Mouse (Mus musculus) forebrain, embryonic 14.5 days (tissue): ENCODE measurements around the gene Msl2. TPM values are rescaled to one million over a fixed set of nuclear protein-coding genes. Genes with fewer than 3 reads are reported as not detected.

Experiments used
- ATAC-seq: fragments of 200-750 bp; cut with Nextera tagmentation; 2 replicates; pipeline ENCODE4 v1.8.0; 2017; ENCODE audit warnings: mild to moderate bottlenecking, moderate library complexity
- DNase-seq: peaks from one replicate; pipeline ENCODE4 v3.0.0-alpha.2; 2015; ENCODE audit warnings: low spot score
- H3K27ac ChIP-seq: fragments of 300-500 bp; sonication (generic); 2 replicates; pipeline ENCODE4 v1.5.1; 2014; ENCODE audit warnings: low read depth, mild to moderate bottlenecking, control low read depth, low read length, moderate library complexity
- H3K27me3 ChIP-seq: fragments of 300-500 bp; sonication (generic); replicated peaks from 2 replicates; pipeline ENCODE4 v1.6.1; 2014; ENCODE audit warnings: low read length, control low read depth, mixed read lengths; ENCODE audit not compliant: control insufficient read depth, insufficient read depth
- H3K36me3 ChIP-seq: fragments of 300-500 bp; sonication (generic); 2 replicates; pipeline ENCODE4 v1.6.1; 2014; ENCODE audit warnings: low read length, control low read depth; ENCODE audit not compliant: control insufficient read depth, insufficient read depth
- H3K4me1 ChIP-seq: fragments of 300-500 bp; sonication (generic); 2 replicates; pipeline ENCODE4 v1.6.1; 2014; ENCODE audit warnings: antibody characterized with exemption, low read length, control low read depth; ENCODE audit not compliant: control insufficient read depth, insufficient read depth
- H3K4me2 ChIP-seq: fragments of 300-500 bp; sonication (generic); 2 replicates; pipeline ENCODE4 v1.6.1; 2014; ENCODE audit warnings: mild to moderate bottlenecking, control low read depth, low read length
- H3K4me3 ChIP-seq: fragments of 300-500 bp; sonication (generic); 2 replicates; pipeline ENCODE4 v1.5.1; 2014; ENCODE audit warnings: low read depth, low read length, control low read depth
- H3K9ac ChIP-seq: fragments of 300-500 bp; sonication (generic); 2 replicates; pipeline ENCODE4 v1.6.1; 2014; ENCODE audit warnings: mild to moderate bottlenecking, low read length, control low read depth, moderate library complexity
- H3K9me3 ChIP-seq: fragments of 300-500 bp; sonication (generic); replicated peaks from 2 replicates; pipeline ENCODE4 v1.6.1; 2016; ENCODE audit warnings: low read length, control low read depth, mixed read lengths; ENCODE audit not compliant: control insufficient read depth
- WGBS: fragments of 180-500 bp; shearing (Covaris S2); extraction: QIAGEN DNeasy Blood & Tissue Kit; methylation state at CpG from one replicate; pipeline ENCODE4 v1.1.7; 2014; 5-methylcytosine and 5-hydroxymethylcytosine counted together
- polyA plus RNA-seq: library from polyadenylated mRNA; unstranded; fragments of >200 nt; fragmentation: Nextera tagmentation; extraction: Ambion mirVana; gene quantifications from 2 replicates; pipeline ENCODE4 v1.2.1, GENCODE M21; 2014

The Msl2 gene
- polyA plus RNA-seq = 6.1 and 8.4 TPM in 2 replicates

DNA sequence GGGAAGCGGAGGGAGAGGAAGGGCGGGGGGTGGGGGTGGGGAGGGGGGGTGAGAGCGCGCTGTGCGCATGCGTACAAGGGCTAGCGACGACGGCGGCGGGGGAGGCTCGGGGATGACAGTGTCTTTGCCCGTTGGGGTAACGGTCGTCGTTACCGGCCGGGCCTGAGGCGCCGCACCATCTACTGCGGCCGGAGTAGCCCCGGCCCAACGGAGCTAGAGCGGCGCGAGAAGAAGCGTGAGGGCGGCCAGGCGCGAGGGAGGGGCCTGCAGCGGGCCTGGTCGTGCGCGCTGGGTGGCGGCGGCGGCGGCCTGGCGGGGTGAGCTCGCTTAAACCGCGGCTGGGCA, at the start of gene Msl2:
Gene Msl2 (plus strand): TSS at position 115 of the 345 bp plus-strand sequence.
- Histone ChIP-seq H3K4me1 (peaks cover 18% of the 10 kb centered on the region), H3K9me3 (no peaks in the 10 kb centered on the region), H3K9ac (peak within 1 kb of the TSS; percentile 99), H3K4me3 (peak within 1 kb of the TSS; percentile 99), H3K27me3 (no peaks in the 10 kb centered on the region), H3K27ac (peak within 1 kb of the TSS; percentile 99), H3K4me2 (peak within 1 kb of the TSS; percentile 89), H3K36me3 (no peaks in the 10 kb centered on the region)
- WGBS = 0% methylated on average over 14 of the region's 43 CpGs
- ATAC-seq (peak; percentile 73), DNase-seq (no peak)

GRCm38 (mm10) chr9:101033761-101034447, 40.0 kb upstream of the Msl2 start:
- H3K27me3 ChIP-seq = no peaks in the 10 kb centered on the region
- peak overlapping the region; percentile 57 for H3K4me3 ChIP-seq
- WGBS = 8% methylated on average over 14 of the region's 14 CpGs
- peaks cover 6% of the 10 kb centered on the region; the same call in 1 of the 2 replicates for H3K4me1 ChIP-seq
- H3K9ac ChIP-seq = peak overlapping the region; percentile 76
- peak overlapping the region; percentile 57 for H3K4me2 ChIP-seq
- H3K9me3 ChIP-seq = no peaks in the 10 kb centered on the region
- 0 out of 2 replicates have a peak, but pooled peaks have one; percentile 0 for ATAC-seq
- no peak for DNase-seq
- H3K36me3 ChIP-seq = peaks cover 2% of the 10 kb centered on the region; the same call in 1 of the 2 replicates
- H3K27ac ChIP-seq = peak overlapping the region; percentile 96; the same call in 1 of the 2 replicates

DNA sequence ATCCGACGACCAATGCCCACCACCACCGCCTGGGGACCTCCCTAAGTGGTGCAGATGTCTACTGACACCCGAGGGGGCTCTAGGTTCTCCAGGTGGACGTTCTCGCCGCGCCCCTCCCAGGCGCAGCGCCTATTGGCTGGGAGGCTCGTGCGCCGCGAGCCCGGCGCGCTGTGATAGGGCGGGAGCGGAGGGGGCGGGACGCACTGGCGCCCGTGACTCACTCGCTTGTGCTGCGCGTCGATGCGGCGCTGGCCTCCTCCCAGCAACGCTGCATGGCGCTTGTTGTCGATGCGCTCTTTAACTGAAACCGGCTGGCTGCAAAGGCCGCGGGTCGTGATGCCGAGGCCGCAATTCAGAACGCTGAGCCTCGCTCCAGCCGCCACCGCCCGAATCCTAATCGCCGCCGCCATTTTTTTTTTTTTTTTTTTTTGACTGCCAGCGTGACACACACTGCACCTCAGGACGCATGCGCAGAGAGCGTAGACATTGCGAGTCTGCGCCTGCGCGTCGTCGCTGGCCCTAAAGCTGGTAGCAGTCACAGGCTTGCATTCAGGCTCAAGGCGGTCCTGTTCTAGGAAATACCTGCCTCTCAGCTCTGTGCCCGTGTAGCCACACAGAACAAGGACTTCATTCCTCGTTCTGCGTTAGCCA, 39.3 kb upstream of the Msl2 start, which contains the start of gene Pccb:
Gene Pccb (minus strand): TSS at position 451 of the 651 bp plus-strand sequence.
- ATAC-seq = peak; percentile 100

DNA sequence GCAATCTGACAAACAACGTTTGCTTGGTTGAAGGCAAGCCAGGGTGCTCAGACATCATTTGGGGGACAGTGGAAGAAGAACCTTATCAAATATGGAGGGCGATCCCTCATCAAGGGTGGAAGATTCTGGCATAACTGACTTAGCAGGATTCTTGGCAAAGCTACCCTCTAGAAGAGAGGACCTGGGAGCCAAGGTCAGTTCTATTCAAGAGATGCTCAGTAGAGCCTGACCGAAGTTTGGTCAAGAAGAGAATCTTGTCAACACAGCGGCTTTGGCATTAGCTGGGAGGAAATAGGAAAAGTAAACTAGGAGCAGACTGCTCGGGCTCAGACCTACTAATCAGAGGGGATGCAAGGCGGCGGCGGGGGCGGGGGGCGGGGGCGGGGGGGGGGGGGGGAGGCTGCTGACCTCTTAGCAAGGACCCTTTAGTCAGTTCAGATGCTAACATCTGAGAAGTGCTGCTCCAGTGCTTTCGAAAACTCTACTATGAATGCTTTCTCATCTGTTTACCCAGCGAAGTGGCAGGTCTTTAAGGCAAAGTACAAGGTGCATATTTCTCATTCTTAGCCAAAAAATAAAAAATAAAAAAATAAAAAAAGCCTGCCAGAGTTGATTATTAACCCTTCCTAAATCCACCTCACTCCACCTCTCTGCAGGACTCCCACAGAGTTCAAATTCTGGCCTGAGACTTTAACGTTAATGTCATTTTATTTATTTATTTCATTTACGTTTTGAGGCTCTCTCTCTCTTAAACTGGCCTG, 37.9 kb upstream of the Msl2 start:
- 88% methylated on average over 14 of the region's 15 CpGs for whole genome bisulfite sequencing
- H3K4me3 ChIP-seq = no peak overlapping the region
- no peak for ATAC-seq
- H3K4me1 ChIP-seq = peaks cover 6% of the 10 kb centered on the region; the same call in 1 of the 2 replicates
- no peaks in the 10 kb centered on the region for H3K9me3 ChIP-seq
- H3K36me3 ChIP-seq = no peaks in the 10 kb centered on the region
- H3K9ac ChIP-seq = no peak overlapping the region
- DNase-seq = no peak
- H3K27me3 ChIP-seq = no peaks in the 10 kb centered on the region
- H3K4me2 ChIP-seq = no peak overlapping the region
- no peak overlapping the region for H3K27ac ChIP-seq

More for the DNA sequence above, 39.3 kb upstream of the Msl2 start, which contains the start of gene Pccb:
- H3K9me3 ChIP-seq = no peaks in the 10 kb centered on the region
- H3K27me3 ChIP-seq = no peaks in the 10 kb centered on the region
- peak within 1 kb of the TSS; percentile 96 for H3K27ac ChIP-seq
- no peaks in the 10 kb centered on the region for H3K36me3 ChIP-seq
- peaks cover 6% of the 10 kb centered on the region; the same call in 1 of the 2 replicates for H3K4me1 ChIP-seq
- peak within 1 kb of the TSS; percentile 76 for H3K9ac ChIP-seq
- WGBS = under 1% methylated on average over 57 of the region's 61 CpGs
- H3K4me3 ChIP-seq = peak within 1 kb of the TSS; percentile 57
- peak within 1 kb of the TSS; percentile 57 for H3K4me2 ChIP-seq
- peak; percentile 99 for DNase-seq

DNA sequence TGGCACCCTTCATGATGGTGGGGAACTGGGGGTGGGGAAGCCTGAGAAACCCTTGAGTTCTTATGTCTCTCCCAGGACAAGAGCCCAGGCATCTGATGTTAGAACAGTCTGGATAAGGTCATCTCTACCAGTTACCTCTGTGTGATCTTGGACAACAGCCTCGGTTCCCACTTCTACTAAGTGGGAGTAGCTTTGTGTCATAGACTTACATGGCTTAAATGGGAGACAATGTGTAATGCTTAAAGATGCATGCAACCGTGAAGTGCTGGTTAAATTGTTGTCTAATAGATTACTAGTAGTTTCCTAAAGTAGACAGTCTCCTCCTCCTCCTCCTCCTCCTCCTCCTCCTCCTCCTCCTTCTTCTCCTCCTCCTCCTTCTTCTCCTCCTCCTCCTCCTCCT, 37.0 kb upstream of the Msl2 start:
- H3K4me3 ChIP-seq = no peak overlapping the region
- DNase-seq = no peak
- no peaks in the 10 kb centered on the region for H3K27me3 ChIP-seq
- ATAC-seq = no peak
- H3K4me2 ChIP-seq = no peak overlapping the region
- WGBS = 89% methylated on average over 2 of the region's 2 CpGs
- no peaks in the 10 kb centered on the region for H3K9me3 ChIP-seq
- no peaks in the 10 kb centered on the region for H3K36me3 ChIP-seq
- peaks cover 6% of the 10 kb centered on the region; the same call in 1 of the 2 replicates for H3K4me1 ChIP-seq
- H3K9ac ChIP-seq = no peak overlapping the region
- H3K27ac ChIP-seq = no peak overlapping the region

DNA sequence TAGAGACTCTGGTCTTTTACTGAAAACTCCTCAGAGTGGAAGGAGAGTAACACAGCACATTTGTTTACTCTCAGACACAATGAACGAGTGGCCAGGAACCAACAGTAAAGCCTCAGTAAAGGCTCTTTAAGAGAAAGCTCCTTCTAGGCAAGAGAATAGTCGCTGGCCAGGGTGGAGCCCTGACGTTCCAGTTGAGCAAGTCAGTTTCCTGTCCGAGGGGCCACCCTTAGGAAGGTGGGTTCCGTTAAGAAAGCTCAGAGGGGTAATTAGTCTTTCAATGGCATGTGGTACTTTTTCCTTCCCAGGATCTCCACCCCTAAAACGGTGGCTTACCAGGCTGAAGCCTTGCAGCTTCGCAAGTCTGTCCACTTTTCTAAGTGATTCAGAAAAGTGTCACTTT, 36.5 kb upstream of the Msl2 start:
- Histone ChIP-seq H3K27me3 (no peaks in the 10 kb centered on the region), H3K4me2 (no peak overlapping the region), H3K9me3 (no peaks in the 10 kb centered on the region), H3K4me1 (peaks cover 6% of the 10 kb centered on the region; the same call in 1 of the 2 replicates), H3K36me3 (no peaks in the 10 kb centered on the region), H3K4me3 (no peak overlapping the region), H3K9ac (no peak overlapping the region), H3K27ac (no peak overlapping the region)
- 56% methylated on average over 7 of the region's 7 CpGs for WGBS
- ATAC-seq (no peak), DNase-seq (no peak)

GRCm38 (mm10) chr9:101038634-101039033, 35.3 kb upstream of the Msl2 start:
- no peak for ATAC-seq
- 74% methylated on average over 5 of the region's 5 CpGs for WGBS

GRCm38 (mm10) chr9:101041508-101041907, 32.4 kb upstream of the Msl2 start:
- H3K9me3 ChIP-seq = no peaks in the 10 kb centered on the region
- H3K27ac ChIP-seq = no peak overlapping the region
- H3K36me3 ChIP-seq = no peaks in the 10 kb centered on the region
- H3K4me3 ChIP-seq = no peak overlapping the region
- H3K9ac ChIP-seq = no peak overlapping the region
- H3K4me1 ChIP-seq = no peaks in the 10 kb centered on the region
- no peaks in the 10 kb centered on the region for H3K27me3 ChIP-seq
- ATAC-seq = no peak
- WGBS = 74% methylated on average over 5 of the region's 5 CpGs
- DNase-seq = no peak
- no peak overlapping the region for H3K4me2 ChIP-seq

More at GRCm38 (mm10) chr9:101038634-101039033, 35.3 kb upstream of the Msl2 start:
- Histone ChIP-seq H3K4me2 (no peak overlapping the region), H3K9ac (no peak overlapping the region), H3K36me3 (no peaks in the 10 kb centered on the region), H3K4me3 (no peak overlapping the region), H3K4me1 (peaks cover 3% of the 10 kb centered on the region; the same call in 1 of the 2 replicates), H3K27ac (no peak overlapping the region), H3K27me3 (no peaks in the 10 kb centered on the region), H3K9me3 (no peaks in the 10 kb centered on the region)
- DNase-seq = no peak
